Mouse (Mus musculus): Measurements from ENCODE around the gene Rpl19. TPM values are rescaled to one million over a fixed set of nuclear protein-coding genes. Genes with fewer than 3 reads are reported as not detected.
A peak's percentile ranks its signal among the peaks of the same experiment; 100 is the strongest.

Gene Rpl19
- polyA plus RNA-seq, 2 experiments = 1,199 to 1,869 TPM

- 85% methylated on average over 4 of the region's 4 CpGs for WGBS
- H3K27ac ChIP-seq (replicated peaks; ENCODE audit: low read depth, low read length) = no peak overlapping the region
- H3K9me3 ChIP-seq (ENCODE audit: control insufficient read depth, low read length) = no peaks in the 10 kb centered on the region
- ATAC-seq (ENCODE audit: low FRiP score, low read depth) (no peak), DNase-seq (ENCODE audit: low spot score) (no peak)
- H3K27me3 ChIP-seq (ENCODE audit: control insufficient read depth, insufficient read depth, low read length) = no peaks in the 10 kb centered on the region
- no peak overlapping the region for H3K4me3 ChIP-seq (replicated peaks; ENCODE audit: low read length)
- H3K36me3 ChIP-seq (ENCODE audit: control insufficient read depth, insufficient read depth, low read length) = no peaks in the 10 kb centered on the region
- H3K4me1 ChIP-seq (ENCODE audit: control insufficient read depth, insufficient read depth, low read length) = no peaks in the 10 kb centered on the region
- TF ChIP-seq POLR2A (IDR thresholded peaks at IDR 0.05; ENCODE audit: borderline replicate concordance, extremely low read depth, insufficient read depth, insufficient read length) = no peak
- H3K9ac ChIP-seq (ENCODE audit: low read depth, low read length, severe bottlenecking) = no peak overlapping the region
- no peak overlapping the region for H3K4me2 ChIP-seq (replicated peaks; ENCODE audit: low read depth, low read length, severe bottlenecking)
Measured at GRCm38 (mm10) chr11:98073442-98073841, 46.9 kb downstream of the Rpl19 start.

- ATAC-seq (ENCODE audit: low FRiP score, low read depth) (peak; percentile 72), DNase-seq (ENCODE audit: low spot score) (peak; percentile 84)
- H3K4me1 ChIP-seq (ENCODE audit: control insufficient read depth, insufficient read depth, low read length) = no peaks in the 10 kb centered on the region
- peak overlapping the region; percentile 12; the same call in 1 of the 2 replicates for H3K9ac ChIP-seq (ENCODE audit: low read depth, low read length, severe bottlenecking)
- no peak overlapping the region for H3K4me2 ChIP-seq (replicated peaks; ENCODE audit: low read depth, low read length, severe bottlenecking)
- H3K36me3 ChIP-seq (ENCODE audit: control insufficient read depth, insufficient read depth, low read length) = no peaks in the 10 kb centered on the region
- H3K9me3 ChIP-seq (ENCODE audit: control insufficient read depth, low read length) = no peaks in the 10 kb centered on the region
- TF ChIP-seq POLR2A (IDR thresholded peaks at IDR 0.05; ENCODE audit: borderline replicate concordance, extremely low read depth, insufficient read depth, insufficient read length) = no peak
- H3K27ac ChIP-seq (replicated peaks; ENCODE audit: low read depth, low read length) = no peak overlapping the region
- no peaks in the 10 kb centered on the region for H3K27me3 ChIP-seq (ENCODE audit: control insufficient read depth, insufficient read depth, low read length)
- WGBS = 19% methylated on average over 13 of the region's 13 CpGs
- H3K4me3 ChIP-seq (replicated peaks; ENCODE audit: low read length) = no peak overlapping the region
Measured at GRCm38 (mm10) chr11:98075195-98075808, 48.8 kb downstream of the Rpl19 start.

- no peak overlapping the region for H3K27ac ChIP-seq (replicated peaks; ENCODE audit: low read depth, low read length)
- no peak overlapping the region for H3K9ac ChIP-seq (ENCODE audit: low read depth, low read length, severe bottlenecking)
- DNase-seq (ENCODE audit: low spot score) = no peak
- H3K4me3 ChIP-seq (replicated peaks; ENCODE audit: low read length) = no peak overlapping the region
- 79% methylated on average over 8 of the region's 8 CpGs for WGBS
- ATAC-seq (ENCODE audit: low FRiP score, low read depth) = no peak
- H3K4me2 ChIP-seq (replicated peaks; ENCODE audit: low read depth, low read length, severe bottlenecking) = no peak overlapping the region
- no peaks in the 10 kb centered on the region for H3K27me3 ChIP-seq (ENCODE audit: control insufficient read depth, insufficient read depth, low read length)
- no peaks in the 10 kb centered on the region for H3K9me3 ChIP-seq (ENCODE audit: control insufficient read depth, low read length)
- no peak for TF ChIP-seq POLR2A (IDR thresholded peaks at IDR 0.05; ENCODE audit: borderline replicate concordance, extremely low read depth, insufficient read depth, insufficient read length)
- H3K36me3 ChIP-seq (ENCODE audit: control insufficient read depth, insufficient read depth, low read length) = no peaks in the 10 kb centered on the region
- H3K4me1 ChIP-seq (ENCODE audit: control insufficient read depth, insufficient read depth, low read length) = no peaks in the 10 kb centered on the region
Measured at GRCm38 (mm10) chr11:98077086-98077485, 50.6 kb downstream of the Rpl19 start.

Small RNAs within 50 kb of the gene (microRNA-seq; reads per million reads assigned to microRNA genes)
- gene Gm27597 = not detected

Other genes starting within 250 kb of the Rpl19 start
- 456 and 903 TPM in 2 replicates for gene Rpl23, start 244.3 kb upstream of the Rpl19 start, polyA plus RNA-seq (2012; rRNA removed)
- 730 and 764 TPM in 2 replicates for gene Rpl23, start 244.3 kb upstream of the Rpl19 start, polyA plus RNA-seq (2014; fragmentation: Nextera tagmentation; extraction: Ambion mirVana)
- gene Lasp1, start 227.7 kb upstream of the Rpl19 start, polyA plus RNA-seq (2012; rRNA removed) = 105 and 120 TPM in 2 replicates
- gene Lasp1, start 227.7 kb upstream of the Rpl19 start, polyA plus RNA-seq (2014; fragmentation: Nextera tagmentation; extraction: Ambion mirVana) = 95.7 and 103 TPM in 2 replicates
- gene B230217C12Rik, start 185.9 kb upstream of the Rpl19 start, polyA plus RNA-seq (2012; rRNA removed) = 12.4 and 13.3 TPM in 2 replicates
- gene B230217C12Rik, start 185.9 kb upstream of the Rpl19 start, polyA plus RNA-seq (2014; fragmentation: Nextera tagmentation; extraction: Ambion mirVana) = 5.3 and 7.2 TPM in 2 replicates
- 0.58 and 1.0 TPM in 2 replicates for gene Fbxo47, start 142.6 kb upstream of the Rpl19 start, polyA plus RNA-seq (2012; rRNA removed)
- gene Fbxo47, start 142.6 kb upstream of the Rpl19 start, polyA plus RNA-seq (2014; fragmentation: Nextera tagmentation; extraction: Ambion mirVana) = 0.22 and 0.82 TPM in 2 replicates
- 1.0 and 1.1 TPM in 2 replicates for gene Plxdc1, start 40.3 kb upstream of the Rpl19 start, polyA plus RNA-seq (2012; rRNA removed)
- gene Plxdc1, start 40.3 kb upstream of the Rpl19 start, polyA plus RNA-seq (2014; fragmentation: Nextera tagmentation; extraction: Ambion mirVana) = 1.1 and 1.7 TPM in 2 replicates
- gene Arl5c, start 30.5 kb upstream of the Rpl19 start, polyA plus RNA-seq (2012; rRNA removed) = 2.4 and 2.7 TPM in 2 replicates
- gene Arl5c, start 30.5 kb upstream of the Rpl19 start, polyA plus RNA-seq (2014; fragmentation: Nextera tagmentation; extraction: Ambion mirVana) = 6.1 and 7.4 TPM in 2 replicates
- gene Cacnb1, start 3.7 kb upstream of the Rpl19 start, polyA plus RNA-seq (2012; rRNA removed) = 51.4 and 54.1 TPM in 2 replicates
- 20.9 and 21.5 TPM in 2 replicates for gene Cacnb1, start 3.7 kb upstream of the Rpl19 start, polyA plus RNA-seq (2014; fragmentation: Nextera tagmentation; extraction: Ambion mirVana)
- gene Stac2, start 26.8 kb downstream of the Rpl19 start, polyA plus RNA-seq (2012; rRNA removed) = 1.4 and 1.6 TPM in 2 replicates
- gene Stac2, start 26.8 kb downstream of the Rpl19 start, polyA plus RNA-seq (2014; fragmentation: Nextera tagmentation; extraction: Ambion mirVana) = 0.70 and 1.0 TPM in 2 replicates
- 18.4 and 22.5 TPM in 2 replicates for gene Fbxl20, start 123.7 kb downstream of the Rpl19 start, polyA plus RNA-seq (2012; rRNA removed)
- gene Fbxl20, start 123.7 kb downstream of the Rpl19 start, polyA plus RNA-seq (2014; fragmentation: Nextera tagmentation; extraction: Ambion mirVana) = 17.8 and 18.4 TPM in 2 replicates
- 27.9 and 28.5 TPM in 2 replicates for gene Med1, start 166.6 kb downstream of the Rpl19 start, polyA plus RNA-seq (2012; rRNA removed)
- gene Med1, start 166.6 kb downstream of the Rpl19 start, polyA plus RNA-seq (2014; fragmentation: Nextera tagmentation; extraction: Ambion mirVana) = 51.3 and 59.4 TPM in 2 replicates
- 25.7 and 27.0 TPM in 2 replicates for gene Cdk12, start 176.3 kb downstream of the Rpl19 start, polyA plus RNA-seq (2012; rRNA removed)
- 13.6 and 14.5 TPM in 2 replicates for gene Cdk12, start 176.3 kb downstream of the Rpl19 start, polyA plus RNA-seq (2014; fragmentation: Nextera tagmentation; extraction: Ambion mirVana)

Data from limb, embryonic 14.5 days (tissue).